Mouse (Mus musculus) midbrain, embryonic 16.5 days (tissue): ENCODE measurements around the gene Ascc2. TPM values are rescaled to one million over a fixed set of nuclear protein-coding genes. Genes with fewer than 3 reads are reported as not detected.

Experiments used
- ATAC-seq: fragments of 200-750 bp; cut with Nextera tagmentation; 2 replicates; pipeline ENCODE4 v1.8.0; 2017; ENCODE audit warnings: moderate TSS enrichment
- H3K27ac ChIP-seq: fragments of 300-500 bp; sonication (generic); 2 replicates; pipeline ENCODE4 v1.5.1; 2014; ENCODE audit warnings: mild to moderate bottlenecking, low read length, mixed read lengths
- H3K27me3 ChIP-seq: fragments of 300-500 bp; sonication (generic); 2 replicates; pipeline ENCODE4 v1.6.1; 2014; ENCODE audit warnings: low read depth, low read length, mixed read lengths; ENCODE audit not compliant: control insufficient read depth, insufficient read depth
- H3K36me3 ChIP-seq: fragments of 300-500 bp; sonication (generic); 2 replicates; pipeline ENCODE4 v1.6.1; 2014; ENCODE audit warnings: mild to moderate bottlenecking, low read length, moderate library complexity, mixed read lengths; ENCODE audit not compliant: control insufficient read depth, insufficient read depth
- H3K4me1 ChIP-seq: fragments of 300-500 bp; sonication (generic); 2 replicates; pipeline ENCODE4 v1.6.1; 2014; ENCODE audit warnings: mild to moderate bottlenecking, low read length, mixed read lengths; ENCODE audit not compliant: control insufficient read depth, insufficient read depth
- H3K4me2 ChIP-seq: fragments of 300-500 bp; sonication (generic); 2 replicates; pipeline ENCODE4 v1.6.1; 2014; ENCODE audit warnings: mild to moderate bottlenecking, low read length, mixed read lengths
- H3K4me3 ChIP-seq: fragments of 300-500 bp; sonication (generic); 2 replicates; pipeline ENCODE4 v1.5.1; 2014; ENCODE audit warnings: low read depth, mild to moderate bottlenecking, low read length, moderate library complexity, mixed read lengths
- H3K9ac ChIP-seq: fragments of 300-500 bp; sonication (generic); 2 replicates; pipeline ENCODE4 v1.6.1; 2014; ENCODE audit warnings: low read depth, low read length, mixed read lengths
- H3K9me3 ChIP-seq: fragments of 300-500 bp; sonication (generic); replicated peaks from 2 replicates; pipeline ENCODE4 v1.6.1; 2014; ENCODE audit warnings: mild to moderate bottlenecking, low read length, mixed read lengths; ENCODE audit not compliant: control insufficient read depth, poor library complexity, severe bottlenecking
- WGBS: fragments of 180-500 bp; shearing (Covaris S2); extraction: QIAGEN DNeasy Blood & Tissue Kit; methylation state at CpG from one replicate; pipeline ENCODE4 v1.1.7; 2014; 5-methylcytosine and 5-hydroxymethylcytosine counted together
- polyA plus RNA-seq: library from polyadenylated mRNA; unstranded; fragments of >200 nt; fragmentation: Nextera tagmentation; extraction: Ambion mirVana; gene quantifications from 2 replicates; pipeline ENCODE4 v1.2.1, GENCODE M21; 2015

Gene Ascc2
- 20.5 and 22.1 TPM in 2 replicates for polyA plus RNA-seq

GRCm38 (mm10) chr11:4637534-4638234, at the start of gene Ascc2:
Ascc2 (plus strand) TSS chr11:4637747.
- Histone ChIP-seq H3K36me3 (no peaks in the 10 kb centered on the region), H3K4me3 (peak within 1 kb of the TSS; percentile 74), H3K9ac (peak within 1 kb of the TSS; percentile 77), H3K4me2 (peak within 1 kb of the TSS; percentile 86), H3K9me3 (no peaks in the 10 kb centered on the region), H3K27ac (peak within 1 kb of the TSS; percentile 56), H3K27me3 (no peaks in the 10 kb centered on the region), H3K4me1 (peaks cover 10% of the 10 kb centered on the region)
- 0% methylated on average over 35 of the region's 35 CpGs for WGBS
- peak; percentile 93 for ATAC-seq

GRCm38 (mm10) chr11:4591811-4592210, 45.7 kb upstream of the Ascc2 start:
- Histone ChIP-seq H3K27ac (no peak overlapping the region), H3K27me3 (no peaks in the 10 kb centered on the region), H3K4me1 (peaks cover 24% of the 10 kb centered on the region), H3K4me2 (no peak overlapping the region), H3K4me3 (no peak overlapping the region), H3K9ac (no peak overlapping the region), H3K36me3 (no peaks in the 10 kb centered on the region), H3K9me3 (no peaks in the 10 kb centered on the region)
- no peak for ATAC-seq
- 88% methylated on average over 4 of the region's 4 CpGs for WGBS

GRCm38 (mm10) chr11:4593491-4593848, 44.1 kb upstream of the Ascc2 start:
- Histone ChIP-seq H3K27ac (no peak overlapping the region), H3K27me3 (no peaks in the 10 kb centered on the region), H3K36me3 (no peaks in the 10 kb centered on the region), H3K4me2 (peak overlapping the region; percentile 81), H3K4me3 (peak overlapping the region; percentile 98), H3K4me1 (peaks cover 24% of the 10 kb centered on the region), H3K9me3 (no peaks in the 10 kb centered on the region), H3K9ac (peak overlapping the region; percentile 95; the same call in 1 of the 2 replicates)
- WGBS, result 13% methylated on average over 5 of the region's 5 CpGs
- ATAC-seq, result no peak

GRCm38 (mm10) chr11:4593849-4594607, 43.5 kb upstream of the Ascc2 start:
- Histone ChIP-seq H3K9ac (peak overlapping the region; percentile 95), H3K36me3 (no peaks in the 10 kb centered on the region), H3K27me3 (no peaks in the 10 kb centered on the region), H3K9me3 (no peaks in the 10 kb centered on the region), H3K4me3 (peak overlapping the region; percentile 98), H3K4me2 (peak overlapping the region; percentile 81), H3K4me1 (peaks cover 24% of the 10 kb centered on the region), H3K27ac (peak overlapping the region; percentile 98)
- under 1% methylated on average over 42 of the region's 45 CpGs for WGBS
- ATAC-seq, result peak; percentile 89

GRCm38 (mm10) chr11:4594608-4595500, 42.7 kb upstream of the Ascc2 start, which contains the start of gene Mtmr3:
Mtmr3 (minus strand) TSS chr11:4594863.
- 12% methylated on average over 21 of the region's 53 CpGs for WGBS
- Histone ChIP-seq H3K27ac (peak within 1 kb of the TSS; percentile 98), H3K4me2 (peak within 1 kb of the TSS; percentile 81), H3K27me3 (no peaks in the 10 kb centered on the region), H3K9me3 (no peaks in the 10 kb centered on the region), H3K4me1 (peaks cover 24% of the 10 kb centered on the region), H3K4me3 (peak within 1 kb of the TSS; percentile 98), H3K36me3 (no peaks in the 10 kb centered on the region), H3K9ac (peak within 1 kb of the TSS; percentile 95)
- peak; percentile 93 for ATAC-seq

- 92% methylated on average over 2 of the region's 2 CpGs for WGBS
- ATAC-seq, result no peak
- no peaks in the 10 kb centered on the region for H3K36me3 ChIP-seq
- H3K27ac ChIP-seq, result no peak overlapping the region
- peaks cover 7% of the 10 kb centered on the region for H3K4me1 ChIP-seq
- no peak overlapping the region for H3K9ac ChIP-seq
- no peak overlapping the region for H3K4me3 ChIP-seq
- no peaks in the 10 kb centered on the region for H3K9me3 ChIP-seq
- H3K4me2 ChIP-seq, result no peak overlapping the region
- no peaks in the 10 kb centered on the region for H3K27me3 ChIP-seq
Measured at GRCm38 (mm10) chr11:4598411-4598810, 39.1 kb upstream of the Ascc2 start.

GRCm38 (mm10) chr11:4599916-4600315, 37.6 kb upstream of the Ascc2 start:
- no peak overlapping the region for H3K4me3 ChIP-seq
- H3K9ac ChIP-seq, result no peak overlapping the region
- WGBS, result 87% methylated on average over 3 of the region's 3 CpGs
- no peaks in the 10 kb centered on the region for H3K9me3 ChIP-seq
- no peak overlapping the region for H3K4me2 ChIP-seq
- H3K27ac ChIP-seq, result no peak overlapping the region
- ATAC-seq, result no peak
- no peaks in the 10 kb centered on the region for H3K36me3 ChIP-seq
- no peaks in the 10 kb centered on the region for H3K27me3 ChIP-seq
- H3K4me1 ChIP-seq, result peaks cover 4% of the 10 kb centered on the region; the same call in 1 of the 2 replicates

GRCm38 (mm10) chr11:4601890-4602289, 35.7 kb upstream of the Ascc2 start:
- ATAC-seq, result no peak
- Histone ChIP-seq H3K27ac (no peak overlapping the region), H3K9me3 (no peaks in the 10 kb centered on the region), H3K4me2 (no peak overlapping the region), H3K4me1 (peaks cover 2% of the 10 kb centered on the region; the same call in 1 of the 2 replicates), H3K27me3 (no peaks in the 10 kb centered on the region), H3K36me3 (no peaks in the 10 kb centered on the region), H3K9ac (no peak overlapping the region), H3K4me3 (no peak overlapping the region)
- 56% methylated on average over 5 of the region's 5 CpGs for WGBS
